Mouse (Mus musculus) myocyte (in vitro differentiated cells): ENCODE data around the gene Pde7b.

Experiments used
- MYOD1 ChIP-seq, 3 experiments: IDR thresholded peaks; one replicate each; pipeline ENCODE4 v1.6.1; 2011; ENCODE audit warnings: control low read depth in 2 of 3, low read depth in 2 of 3, mild to moderate bottlenecking in 2 of 3, moderate library complexity in 1 of 3; ENCODE audit not compliant: insufficient read length in 2 of 3, control insufficient read depth in 1 of 3
- POLR2A ChIP-seq: IDR thresholded peaks from one replicate; pipeline ENCODE4 v1.6.1; 2011; ENCODE audit warnings: low read depth, mild to moderate bottlenecking, control low read depth, moderate library complexity; ENCODE audit not compliant: insufficient read length
- TCF12 ChIP-seq: IDR thresholded peaks from one replicate; pipeline ENCODE4 v1.6.1; 2011; ENCODE audit warnings: mild to moderate bottlenecking, control low read depth; ENCODE audit not compliant: poor library complexity, insufficient read depth, severe bottlenecking

- TF ChIP-seq TCF12 (no peak), POLR2A (no peak), MYOD1 (IDR thresholded peaks at IDR 0.05; ENCODE audit: control insufficient read depth in 1 of 3, insufficient read length in 2 of 3, low read depth in 2 of 3) (no peak)
Measured at GRCm38 (mm10) chr10:20398641-20399390, 326.1 kb downstream of the Pde7b start.
